8 mouse cellular contexts compared by ENCODE assay signal in genomic region chr15:82856652-82857378, GRCm38 (mm10).
DNase-seq lines count a peak whose midpoint lies in the region; ATAC-seq and TF ChIP-seq lines count a peak whose summit lies in the region.
"Had no signal": no experiment of that assay in that cellular context is flagged by ENCODE, and none has a peak within 500 bp of the region (broad histone marks: within the 10 kb centered on the region; RNA-seq: fewer than 3 reads in every experiment).

No protein-coding gene starts in this region.

- in situ Hi-C loops in ES-E14 (cut with MboI; ENCODE audit: low sequenced_read_pairs in 2 of 2, unreplicated experiment in 2 of 2), result no loop called here

- no peak for TF ChIP-seq CTCF in hindbrain, postnatal 0 days (IDR thresholded peaks at IDR 0.05; ENCODE audit: low read depth)

- WGBS in forebrain, embryonic 15.5 days, result 32% methylated on average over 11 of the region's 11 CpGs
- 22% methylated on average over 11 of the region's 11 CpGs for WGBS in hindbrain, postnatal 0 days

- no peak overlapping the region for H3K9ac ChIP-seq in ES-E14 (ENCODE audit: insufficient read depth, low read depth, low read length, poor library complexity, severe bottlenecking)
- no peak overlapping the region for H3K9ac ChIP-seq in forebrain, embryonic 15.5 days (replicated peaks)
- no peak overlapping the region for H3K9ac ChIP-seq in hindbrain, postnatal 0 days (replicated peaks; ENCODE audit: low read length)

- H3K27ac ChIP-seq in ES-E14 (ENCODE audit: insufficient read depth, low read depth, low read length, poor library complexity, severe bottlenecking), result 0 out of 2 replicates have a peak overlapping the region, but pooled peaks have one; percentile 27
- H3K27ac ChIP-seq in forebrain, embryonic 15.5 days (replicated peaks), result peak overlapping the region; percentile 79
- peak overlapping the region; percentile 65 for H3K27ac ChIP-seq in hindbrain, postnatal 0 days
- H3K27ac ChIP-seq: kidney, postnatal 0 days had no signal

- no peak for DNase-seq in ES-E14 (ENCODE audit: low read depth, low spot score)
- DNase-seq in R1 (ENCODE audit: low read depth, low spot score), result peak; percentile 25
- DNase-seq in hindbrain, postnatal 0 days (ENCODE audit: low spot score), result peak; percentile 33
- DNase-seq in skeletal muscle tissue, adult 2 months (ENCODE audit: low read depth, low spot score), result peak; percentile 3
- no peak for DNase-seq in urinary bladder, postnatal 4 days (ENCODE audit: low spot score in 2 of 2)
- no peak for DNase-seq in yolk sac, embryonic 10.5 days (ENCODE audit: low spot score)

- no peaks in the 10 kb centered on the region for H3K9me3 ChIP-seq in ES-E14 (ENCODE audit: control insufficient read depth, insufficient read depth, low read depth, low read length)
- H3K9me3 ChIP-seq in forebrain, embryonic 15.5 days, result no peaks in the 10 kb centered on the region
- no peaks in the 10 kb centered on the region for H3K9me3 ChIP-seq in hindbrain, postnatal 0 days (ENCODE audit: low read length)

- peak; percentile 51; the same call in 1 of the 2 replicates for ATAC-seq in forebrain, embryonic 15.5 days (replicated peaks)
- no peak for ATAC-seq in hindbrain, postnatal 0 days

- H3K36me3 ChIP-seq in ES-E14 (ENCODE audit: control insufficient read depth, insufficient read depth, low read length, poor library complexity, severe bottlenecking), result peaks cover 44% of the 10 kb centered on the region
- H3K36me3 ChIP-seq in forebrain, embryonic 15.5 days, result peaks cover 47% of the 10 kb centered on the region
- H3K36me3 ChIP-seq in hindbrain, postnatal 0 days (ENCODE audit: insufficient read depth, low read length), result peaks cover 34% of the 10 kb centered on the region

- no peaks in the 10 kb centered on the region for H3K27me3 ChIP-seq in forebrain, embryonic 15.5 days
- H3K27me3 ChIP-seq in hindbrain, postnatal 0 days (ENCODE audit: insufficient read depth, low read length), result no peaks in the 10 kb centered on the region

- H3K4me3 ChIP-seq in ES-E14 (ENCODE audit: insufficient read depth in 1 of 2, low read depth in 1 of 2, low read length in 2 of 2, poor library complexity in 1 of 2, severe bottlenecking in 1 of 2), result no peak overlapping the region
- no peak overlapping the region for H3K4me3 ChIP-seq in forebrain, embryonic 15.5 days
- no peak overlapping the region for H3K4me3 ChIP-seq in hindbrain, postnatal 0 days (ENCODE audit: low read length)

- no peak overlapping the region for H3K4me2 ChIP-seq in forebrain, embryonic 15.5 days (replicated peaks)
- no peak overlapping the region for H3K4me2 ChIP-seq in hindbrain, postnatal 0 days (ENCODE audit: low read depth, low read length)

- H3K4me1 ChIP-seq in ES-E14 (ENCODE audit: control insufficient read depth in 2 of 2, insufficient read depth in 2 of 2, low read length in 2 of 2, poor library complexity in 1 of 2), result peaks cover 0 to 8% of the 10 kb centered on the region in 2 experiments; a peak in 3 of 4 replicates
- H3K4me1 ChIP-seq in forebrain, embryonic 15.5 days, result peaks cover 12% of the 10 kb centered on the region
- H3K4me1 ChIP-seq in hindbrain, postnatal 0 days (ENCODE audit: insufficient read depth, low read length), result peaks cover 7% of the 10 kb centered on the region

TF ChIP-seq in ES-E14, 5 proteins besides CTCF, POLR2A, EP300 and RAD21:
- TF ChIP-seq ZC3H11A (IDR thresholded peaks at IDR 0.05; ENCODE audit: borderline replicate concordance, low read depth, low read length), result no peak
- TF ChIP-seq MAFK (IDR thresholded peaks at IDR 0.05; ENCODE audit: insufficient read depth, low read depth, low read length), result no peak
- TF ChIP-seq HCFC1 (IDR thresholded peaks at IDR 0.05; ENCODE audit: borderline replicate concordance, insufficient read depth, low read length), result no peak
- TF ChIP-seq ZNF384 (IDR thresholded peaks at IDR 0.05; ENCODE audit: low read depth, low read length), result no peak
- no peak for TF ChIP-seq CHD2 (IDR thresholded peaks at IDR 0.05; ENCODE audit: low read depth, low read length)

Comparison
In these comparisons a context has a peak if more than half of its experiments do, and no peak if none do; other contexts are left out.
1. DNase-seq: peak in R1 (single experiment), hindbrain, postnatal 0 days (single experiment) and skeletal muscle tissue, adult 2 months (single experiment); none in ES-E14 (single experiment), urinary bladder, postnatal 4 days (0 of 2) and yolk sac, embryonic 10.5 days (single experiment).
2. H3K27ac ChIP-seq: peak in every context shown above with its lines; median percentile 79 in forebrain, embryonic 15.5 days; 65 in hindbrain, postnatal 0 days; 27 in ES-E14.